Mouse (Mus musculus): ENCODE data around the gene Crocc2. TPM values are rescaled to one million over a fixed set of nuclear protein-coding genes. Genes with fewer than 3 reads are reported as not detected.
A peak's percentile ranks its signal among the peaks of the same experiment; 100 is the strongest.

Crocc2 gene
- total RNA-seq (2021): 0.03 TPM in 1 of 2 replicates, not detected in the other
- long read RNA-seq: 0 reads

- DNase-seq: no peak
Observed at GRCm38 (mm10) chr1:93168295-93168775, at the start of gene Crocc2. Gene Crocc2, plus strand, starts transcription at chr1:93168725.

GRCm38 (mm10) chr1:93118816-93119215 lies 49.7 kb upstream of the Crocc2 start:
- no peak for DNase-seq

- DNase-seq: no peak
Observed at GRCm38 (mm10) chr1:93123179-93123854, 45.2 kb upstream of the Crocc2 start.

- DNase-seq: no peak
Observed at GRCm38 (mm10) chr1:93124066-93124465, 44.5 kb upstream of the Crocc2 start.

- no peak for DNase-seq
Observed at GRCm38 (mm10) chr1:93125256-93125655, 43.3 kb upstream of the Crocc2 start.

GRCm38 (mm10) chr1:93128209-93128608 lies 40.3 kb upstream of the Crocc2 start:
- DNase-seq: no peak

GRCm38 (mm10) chr1:93128710-93129349 lies 39.7 kb upstream of the Crocc2 start:
- DNase-seq: peak; percentile 65

- no peak for DNase-seq
Observed at GRCm38 (mm10) chr1:93130242-93130983, 38.1 kb upstream of the Crocc2 start.

- DNase-seq: no peak
Observed at GRCm38 (mm10) chr1:93132676-93133075, 35.8 kb upstream of the Crocc2 start.

- no peak for DNase-seq
Observed at GRCm38 (mm10) chr1:93135036-93135526, 33.4 kb upstream of the Crocc2 start, which contains the start of gene Agxt. Gene Agxt, plus strand, starts transcription at chr1:93135240.

GRCm38 (mm10) chr1:93138534-93138933 lies 30.0 kb upstream of the Crocc2 start:
- DNase-seq: peak; percentile 20

- DNase-seq: no peak
Observed at GRCm38 (mm10) chr1:93139713-93140112, 28.8 kb upstream of the Crocc2 start.

GRCm38 (mm10) chr1:93142871-93143270 lies 25.7 kb upstream of the Crocc2 start:
- peak; percentile 19 for DNase-seq

- no peak for DNase-seq
Observed at GRCm38 (mm10) chr1:93144176-93144575, 24.3 kb upstream of the Crocc2 start.

- DNase-seq: no peak
Observed at GRCm38 (mm10) chr1:93150907-93151661, 17.4 kb upstream of the Crocc2 start.

GRCm38 (mm10) chr1:93157566-93157965 lies 11.0 kb upstream of the Crocc2 start:
- no peak for DNase-seq

- DNase-seq: no peak
Observed at GRCm38 (mm10) chr1:93158916-93159315, 9.6 kb upstream of the Crocc2 start.

- no peak for DNase-seq
Observed at GRCm38 (mm10) chr1:93159566-93160500, 8.7 kb upstream of the Crocc2 start.

- DNase-seq: no peak
Observed at GRCm38 (mm10) chr1:93160501-93161133, 7.9 kb upstream of the Crocc2 start, which contains the start of gene 2310007B03Rik. Gene 2310007B03Rik, minus strand, starts transcription at chr1:93160948.

GRCm38 (mm10) chr1:93161350-93161749 lies 7.2 kb upstream of the Crocc2 start:
- no peak for DNase-seq
